Mouse (Mus musculus) thymus, adult 2 months (tissue): ENCODE measurements at regions not wholly inside any gene's neighbourhood (a gene's known extent, or its start where the extent isn't known, plus 50 kb on each side); places are given as distances from the start of the nearest gene placed in this dataset.

Source experiments
- CTCF ChIP-seq: fragments of 200-500 bp; IDR thresholded peaks from 2 replicates; pipeline ENCODE4 v1.5.1; 2012; ENCODE audit warnings: mild to moderate bottlenecking, control low read depth, low read length, moderate library complexity, borderline replicate concordance; ENCODE audit not compliant: control insufficient read depth, poor library complexity, insufficient read depth; ENCODE audit errors: extremely low read depth
- POLR2A ChIP-seq: fragments of 200-500 bp; IDR thresholded peaks from 2 replicates; pipeline ENCODE4 v1.6.1; 2012; ENCODE audit warnings: mild to moderate bottlenecking, low read length, control low read depth, moderate library complexity; ENCODE audit not compliant: control insufficient read depth, poor library complexity, insufficient read depth; ENCODE audit errors: extremely low read depth

GRCm38 (mm10) chr5:112042236-112042635 is 210.1 kb downstream of the Cryba4 start:
- TF ChIP-seq CTCF = no peak
- TF ChIP-seq POLR2A = no peak
